Mouse (Mus musculus): ENCODE measurements around the gene Arxes2. TPM values are rescaled to one million over a fixed set of nuclear protein-coding genes. Genes with fewer than 3 reads are reported as not detected.
A peak's percentile ranks its signal among the peaks of the same experiment; 100 is the strongest.

Arxes2 gene
- total and polyA plus RNA-seq, 2 experiments from 2014 or later = 211 to 280 TPM

DNA sequence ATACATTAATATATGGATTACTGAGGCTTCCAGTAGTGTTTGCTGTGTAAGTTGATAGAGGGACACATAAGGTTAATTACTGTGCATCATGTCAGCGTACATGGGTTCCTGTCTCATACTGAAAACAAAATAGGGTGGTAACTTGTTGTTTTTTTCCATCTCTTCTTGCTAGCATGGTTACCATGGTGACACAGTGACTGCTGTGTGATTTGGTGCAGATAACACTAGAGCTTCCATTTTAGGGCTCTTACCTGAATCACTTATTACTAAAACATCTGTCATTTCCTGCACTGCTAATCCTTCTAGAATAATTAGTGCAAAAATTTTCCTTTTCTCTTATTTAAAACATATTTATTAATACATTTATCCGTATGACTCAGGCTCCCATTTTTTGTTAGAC is 31.3 kb upstream of the Arxes2 start:
- DNase-seq = peak; percentile 23
- no peak overlapping the region for H3K4me3 ChIP-seq (ENCODE audit: low read depth, low read length)
- H3K36me3 ChIP-seq (ENCODE audit: insufficient read depth) = no peaks in the 10 kb centered on the region
- peak; percentile 62; the same call in 1 of the 2 replicates for ATAC-seq
- no peak for TF ChIP-seq CTCF (IDR thresholded peaks at IDR 0.05; ENCODE audit: low read depth)
- H3K27me3 ChIP-seq (ENCODE audit: insufficient read depth, low read length) = no peaks in the 10 kb centered on the region
- H3K27ac ChIP-seq (ENCODE audit: low read depth, low read length) = no peak overlapping the region
- no peak overlapping the region for H3K9ac ChIP-seq
- WGBS = 61% methylated on average over 2 of the region's 2 CpGs
- no peaks in the 10 kb centered on the region for H3K9me3 ChIP-seq (ENCODE audit: low read length)
- H3K4me2 ChIP-seq (ENCODE audit: low read depth) = no peak overlapping the region
- H3K4me1 ChIP-seq (ENCODE audit: insufficient read depth) = peaks cover 4% of the 10 kb centered on the region; the same call in 1 of the 2 replicates

DNA sequence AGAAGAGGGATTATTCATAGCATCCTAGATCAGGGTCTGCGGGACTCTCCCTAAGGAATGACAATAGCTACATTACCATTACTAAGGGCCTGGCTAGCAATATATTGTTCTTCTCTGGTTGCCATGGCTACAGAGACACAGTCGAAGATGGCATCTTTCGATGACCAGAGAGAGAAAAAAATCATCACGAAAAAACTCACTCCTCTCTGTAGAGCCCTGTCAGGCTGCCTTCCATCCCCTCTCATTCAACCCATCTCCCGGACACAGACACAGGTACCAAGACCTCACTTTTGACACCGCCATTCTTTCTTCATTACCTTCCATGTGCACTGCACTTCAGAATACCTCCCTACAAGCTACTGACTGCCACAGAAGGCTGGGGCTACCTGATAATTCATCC is 30.5 kb upstream of the Arxes2 start:
- H3K9ac ChIP-seq = no peak overlapping the region
- H3K9me3 ChIP-seq (ENCODE audit: low read length) = no peaks in the 10 kb centered on the region
- H3K36me3 ChIP-seq (ENCODE audit: insufficient read depth) = no peaks in the 10 kb centered on the region
- peak overlapping the region; percentile 35; the same call in 1 of the 2 replicates for H3K27ac ChIP-seq (ENCODE audit: low read depth, low read length)
- no peak overlapping the region for H3K4me2 ChIP-seq (ENCODE audit: low read depth)
- H3K4me3 ChIP-seq (ENCODE audit: low read depth, low read length) = no peak overlapping the region
- TF ChIP-seq CTCF (IDR thresholded peaks at IDR 0.05; ENCODE audit: low read depth) = no peak
- WGBS = 35% methylated on average over 6 of the region's 6 CpGs
- ATAC-seq = peak; percentile 34
- no peaks in the 10 kb centered on the region for H3K4me1 ChIP-seq (ENCODE audit: insufficient read depth)
- H3K27me3 ChIP-seq (ENCODE audit: insufficient read depth, low read length) = no peaks in the 10 kb centered on the region
- no peak for DNase-seq

DNA sequence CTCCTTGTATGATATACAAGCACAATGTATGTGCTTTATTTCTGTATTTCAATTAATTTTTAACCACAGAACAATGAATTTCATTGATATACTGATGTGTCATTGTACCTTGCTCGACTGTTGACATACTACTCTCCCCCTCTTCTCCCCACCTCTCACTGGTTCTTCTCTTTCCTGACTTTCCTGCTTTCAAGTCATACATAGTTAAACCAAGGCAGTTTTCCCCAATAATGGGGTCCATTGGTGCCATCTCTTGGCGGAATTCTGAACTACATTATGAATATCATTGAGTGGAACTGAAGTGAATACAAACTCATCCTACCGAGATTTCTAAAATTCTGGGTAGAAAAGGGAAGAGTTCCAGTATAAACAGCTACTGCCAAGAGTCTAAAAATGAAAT is 30.0 kb upstream of the Arxes2 start:
- Histone ChIP-seq H3K9me3 (ENCODE audit: low read length) (no peaks in the 10 kb centered on the region), H3K27me3 (ENCODE audit: insufficient read depth, low read length) (no peaks in the 10 kb centered on the region), H3K4me2 (ENCODE audit: low read depth) (no peak overlapping the region), H3K36me3 (ENCODE audit: insufficient read depth) (no peaks in the 10 kb centered on the region), H3K4me3 (ENCODE audit: low read depth, low read length) (no peak overlapping the region), H3K4me1 (ENCODE audit: insufficient read depth) (no peaks in the 10 kb centered on the region), H3K9ac (no peak overlapping the region), H3K27ac (ENCODE audit: low read depth, low read length) (no peak overlapping the region)
- peak; percentile 90 for ATAC-seq
- WGBS = 21% methylated on average over 3 of the region's 3 CpGs
- DNase-seq = peak; percentile 88
- TF ChIP-seq CTCF (IDR thresholded peaks at IDR 0.05; ENCODE audit: low read depth) = peak; percentile 65

DNA sequence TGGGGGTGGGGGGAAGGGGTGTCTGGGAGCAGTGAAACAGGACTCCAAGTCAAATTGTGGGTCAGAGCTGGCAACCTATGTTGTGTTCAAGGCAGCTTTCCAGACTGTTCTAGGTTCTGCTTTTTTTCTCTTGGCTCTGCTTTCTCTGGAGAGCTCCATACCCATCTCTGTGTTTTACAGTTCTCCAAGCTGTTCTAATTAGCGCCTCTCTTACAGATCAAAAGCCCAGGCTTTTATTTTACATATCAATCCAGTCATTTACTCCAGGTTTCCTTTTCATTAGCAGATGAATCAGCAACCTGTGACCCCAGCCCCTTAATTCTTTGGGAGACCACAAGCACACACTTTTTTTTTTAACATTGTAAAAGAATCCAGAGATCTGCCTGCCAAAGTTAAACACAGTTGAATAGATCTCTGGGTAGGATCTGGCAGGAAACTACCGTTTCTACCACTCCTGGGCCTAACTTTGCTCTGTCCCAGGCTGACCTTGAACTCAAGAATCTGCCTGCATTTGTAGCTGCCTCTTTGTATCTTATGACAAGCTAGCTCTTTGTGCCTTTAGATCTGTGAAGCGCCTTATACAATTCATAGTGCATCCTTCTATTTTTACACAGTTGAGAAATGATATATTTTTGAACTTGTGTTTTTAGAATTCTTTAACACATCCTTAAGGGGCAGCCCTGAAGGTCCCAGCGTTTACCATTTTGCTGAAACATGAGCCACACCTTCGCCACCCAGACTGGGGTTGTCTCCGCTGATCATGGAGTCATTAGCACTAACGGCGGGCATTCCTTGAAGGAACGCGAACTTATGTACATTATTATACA is 19.8 kb upstream of the Arxes2 start:
- Histone ChIP-seq H3K4me2 (ENCODE audit: low read depth) (peak overlapping the region; percentile 32; the same call in 1 of the 2 replicates), H3K27ac (ENCODE audit: low read depth, low read length) (no peak overlapping the region), H3K36me3 (ENCODE audit: insufficient read depth) (no peaks in the 10 kb centered on the region), H3K9me3 (ENCODE audit: low read length) (no peaks in the 10 kb centered on the region), H3K4me1 (ENCODE audit: insufficient read depth) (no peaks in the 10 kb centered on the region), H3K9ac (no peak overlapping the region), H3K27me3 (ENCODE audit: insufficient read depth, low read length) (no peaks in the 10 kb centered on the region), H3K4me3 (ENCODE audit: low read depth, low read length) (no peak overlapping the region)
- no peak for DNase-seq
- TF ChIP-seq CTCF (IDR thresholded peaks at IDR 0.05; ENCODE audit: low read depth) = no peak
- WGBS = 63% methylated on average over 10 of the region's 10 CpGs
- ATAC-seq = no peak

DNA sequence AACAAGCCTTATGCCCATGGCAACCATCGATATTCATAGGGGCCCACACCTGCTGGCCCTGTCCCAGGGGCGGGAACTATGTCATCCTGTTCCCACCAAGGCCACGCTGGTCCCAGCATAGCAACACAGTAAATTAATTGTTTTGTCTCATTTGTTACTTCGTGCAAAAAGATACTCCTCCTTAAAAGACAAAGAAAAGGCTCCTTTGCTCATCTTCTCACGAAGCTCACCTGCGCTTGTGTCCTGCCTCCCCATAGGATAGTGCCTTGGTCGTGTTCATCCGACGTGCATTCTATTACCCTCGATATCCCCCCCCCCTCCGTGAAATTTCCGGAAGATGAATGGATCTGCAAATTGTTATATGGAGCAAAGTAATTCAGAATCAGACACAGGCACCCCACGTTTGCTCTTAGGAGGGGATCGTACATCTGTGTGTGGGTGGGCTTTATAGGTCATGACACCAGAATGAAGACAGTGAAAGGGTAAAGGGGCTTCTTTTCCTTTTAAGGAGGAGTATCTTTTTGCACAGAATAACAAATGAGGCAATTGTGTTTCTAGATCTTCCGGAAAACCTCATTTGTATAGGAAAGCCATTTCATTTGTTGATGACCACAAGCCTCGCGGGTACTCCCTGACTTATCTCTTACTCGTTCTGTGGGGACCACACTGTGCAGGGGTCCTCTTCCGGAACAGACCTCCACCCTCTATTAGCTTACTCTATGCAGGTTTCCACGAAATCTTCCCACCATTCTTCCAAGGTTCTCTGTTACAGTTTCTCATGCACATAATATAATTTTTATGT is 19.0 kb upstream of the Arxes2 start:
- Histone ChIP-seq H3K9me3 (ENCODE audit: low read length) (no peaks in the 10 kb centered on the region), H3K4me1 (ENCODE audit: insufficient read depth) (no peaks in the 10 kb centered on the region), H3K27me3 (ENCODE audit: insufficient read depth, low read length) (no peaks in the 10 kb centered on the region), H3K4me3 (ENCODE audit: low read depth, low read length) (no peak overlapping the region), H3K9ac (no peak overlapping the region), H3K27ac (ENCODE audit: low read depth, low read length) (no peak overlapping the region), H3K36me3 (ENCODE audit: insufficient read depth) (no peaks in the 10 kb centered on the region), H3K4me2 (ENCODE audit: low read depth) (peak overlapping the region; percentile 32)
- peak; percentile 88 for ATAC-seq
- peak; percentile 42 for DNase-seq
- TF ChIP-seq CTCF (IDR thresholded peaks at IDR 0.05; ENCODE audit: low read depth) = no peak
- 56% methylated on average over 20 of the region's 20 CpGs for WGBS

DNA sequence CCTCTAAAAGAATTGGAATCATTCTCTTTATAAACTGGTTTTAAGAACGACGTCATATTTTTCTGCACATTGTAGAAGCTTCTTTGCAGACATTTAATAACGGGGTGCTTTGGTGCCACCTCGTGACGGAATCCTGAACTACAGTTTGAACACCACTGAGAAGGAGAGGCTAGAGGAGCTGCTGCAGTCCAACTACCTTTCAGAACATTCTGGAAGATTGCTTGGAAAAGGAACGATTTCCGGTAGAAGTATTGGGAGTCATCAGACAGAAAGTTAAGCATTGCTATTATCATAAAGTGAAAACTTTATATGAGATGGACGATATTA is 18.4 kb upstream of the Arxes2 start:
- no peaks in the 10 kb centered on the region for H3K4me1 ChIP-seq (ENCODE audit: insufficient read depth)
- no peaks in the 10 kb centered on the region for H3K9me3 ChIP-seq (ENCODE audit: low read length)
- TF ChIP-seq CTCF (IDR thresholded peaks at IDR 0.05; ENCODE audit: low read depth) = peak; percentile 69
- no peak overlapping the region for H3K9ac ChIP-seq
- peak; percentile 92 for ATAC-seq
- H3K27ac ChIP-seq (ENCODE audit: low read depth, low read length) = no peak overlapping the region
- no peaks in the 10 kb centered on the region for H3K36me3 ChIP-seq (ENCODE audit: insufficient read depth)
- no peak overlapping the region for H3K4me3 ChIP-seq (ENCODE audit: low read depth, low read length)
- 28% methylated on average over 8 of the region's 8 CpGs for WGBS
- peak overlapping the region; percentile 32; the same call in 1 of the 2 replicates for H3K4me2 ChIP-seq (ENCODE audit: low read depth)
- H3K27me3 ChIP-seq (ENCODE audit: insufficient read depth, low read length) = no peaks in the 10 kb centered on the region
- peak; percentile 88 for DNase-seq
